Mouse (Mus musculus) lung, postnatal 36 days (tissue): ENCODE measurements around the gene Pcgf2.
"Not testable (repeated sequence)": the region's sequence is repeated elsewhere in the genome, so short reads cannot be mapped to it uniquely, and the experiment has no call there.

Source experiments
- DNase-seq: peaks from one replicate; pipeline ENCODE4 v3.0.0; 2022; ENCODE audit warnings: mixed read lengths

Gene Pcgf2

DNA sequence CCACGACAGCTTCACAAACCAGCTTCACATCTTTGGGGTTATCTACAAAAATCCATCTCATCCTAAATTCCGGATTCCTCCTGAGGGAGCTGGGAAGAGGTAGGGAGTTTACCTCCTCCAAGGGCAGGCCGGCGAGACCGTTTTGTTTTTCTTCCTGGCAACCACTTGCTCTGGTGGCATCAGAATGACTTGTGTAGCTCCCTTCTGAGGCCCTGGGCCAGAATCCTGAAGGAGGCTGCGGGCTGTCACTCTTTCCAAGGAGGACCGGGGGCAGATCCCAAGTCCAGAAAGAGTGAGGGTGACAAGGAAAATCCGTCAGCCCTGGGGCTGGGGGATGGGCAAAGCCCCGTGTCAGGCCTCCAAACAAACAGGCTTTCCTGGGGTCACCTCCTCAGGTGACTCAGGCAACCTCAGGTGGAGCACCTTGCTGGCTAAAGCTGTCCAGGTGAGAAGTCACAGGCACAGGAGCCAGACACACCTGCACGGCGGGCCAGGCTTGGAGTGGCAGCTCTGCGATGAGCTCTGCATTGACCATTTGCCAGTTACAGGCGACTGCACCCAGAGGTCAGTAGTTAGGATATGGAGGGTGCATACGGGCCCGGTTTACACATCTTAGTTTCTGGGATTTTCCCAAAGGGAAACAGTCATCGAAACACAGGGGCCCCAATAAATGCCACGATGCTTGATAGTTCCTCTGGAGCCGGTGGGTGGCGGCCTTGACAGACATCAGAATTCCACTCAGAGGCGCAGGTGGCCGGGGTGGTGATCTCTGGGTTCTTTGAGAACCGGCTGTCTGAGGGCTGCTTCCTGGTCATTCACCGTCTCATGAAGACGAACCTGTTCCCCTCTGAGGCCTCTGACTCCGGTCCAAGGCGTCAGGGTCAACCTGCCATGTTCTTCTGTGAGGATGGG lies 17.3 kb upstream of the Pcgf2 start:
- no peak for DNase-seq

DNA sequence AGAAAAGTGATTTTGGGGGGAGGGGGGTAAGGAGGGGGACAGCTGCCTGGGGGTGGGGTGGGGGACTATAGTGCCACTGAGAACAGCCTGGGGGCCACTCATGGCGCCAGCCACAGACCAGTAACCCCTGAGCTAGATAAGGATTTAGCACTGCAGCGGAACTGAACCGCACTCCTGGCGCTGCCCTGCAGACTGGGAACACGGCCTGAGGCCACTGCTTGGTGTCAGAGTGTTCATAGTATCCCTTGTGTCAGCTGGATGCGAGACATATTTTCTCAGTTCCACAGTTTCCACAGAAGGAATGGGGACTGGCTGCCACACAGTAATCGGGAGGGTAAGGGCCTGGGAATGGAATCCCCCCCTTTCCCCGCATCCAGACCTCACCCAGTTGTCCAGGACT lies 15.7 kb upstream of the Pcgf2 start:
- DNase-seq = no peak

DNA sequence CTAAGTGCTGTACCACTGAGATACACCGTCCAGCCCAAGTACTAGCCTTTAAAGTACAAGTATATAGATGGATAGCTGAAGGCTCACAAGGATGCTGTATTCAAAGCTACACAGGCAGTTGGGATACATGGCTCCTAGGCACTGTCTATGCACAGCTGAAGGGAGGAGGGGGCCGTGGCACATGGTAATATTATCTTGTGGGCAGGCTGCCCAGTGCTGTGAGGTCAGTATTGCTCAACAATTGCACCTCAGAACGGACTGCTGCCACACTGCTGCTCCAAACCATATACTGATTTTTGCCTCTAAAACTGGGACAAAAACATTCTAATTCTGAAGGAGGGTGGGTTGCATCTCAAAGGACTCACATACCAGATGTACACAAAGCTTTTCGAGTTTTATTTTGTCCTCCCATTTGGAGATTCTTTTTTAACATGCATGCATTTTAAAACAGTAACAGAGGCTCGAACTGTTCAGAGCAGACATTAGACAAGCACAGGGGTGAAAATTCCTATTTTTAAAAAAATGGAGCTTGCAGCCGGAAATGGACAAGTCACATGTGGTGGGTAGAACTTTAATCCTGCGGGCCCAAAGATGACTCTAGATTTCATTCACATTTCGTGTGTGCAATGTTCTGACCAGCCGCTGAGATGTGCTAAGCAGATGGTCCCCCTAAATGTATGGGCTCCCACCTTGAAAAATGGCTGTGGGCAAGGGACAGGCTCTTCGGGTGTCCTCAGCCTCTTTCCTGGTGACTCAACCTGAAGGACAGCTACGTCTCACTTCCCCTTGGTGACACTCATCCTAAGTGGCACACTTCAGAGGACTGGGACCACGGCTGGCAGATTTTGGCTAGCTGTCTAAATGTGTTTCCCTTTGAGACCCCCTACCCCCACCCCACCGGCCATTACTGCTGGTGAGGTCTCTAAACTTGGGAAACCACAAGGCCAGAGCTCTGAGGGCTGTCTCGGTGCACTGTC lies 14.8 kb upstream of the Pcgf2 start:
- peak; percentile 71 for DNase-seq

DNA sequence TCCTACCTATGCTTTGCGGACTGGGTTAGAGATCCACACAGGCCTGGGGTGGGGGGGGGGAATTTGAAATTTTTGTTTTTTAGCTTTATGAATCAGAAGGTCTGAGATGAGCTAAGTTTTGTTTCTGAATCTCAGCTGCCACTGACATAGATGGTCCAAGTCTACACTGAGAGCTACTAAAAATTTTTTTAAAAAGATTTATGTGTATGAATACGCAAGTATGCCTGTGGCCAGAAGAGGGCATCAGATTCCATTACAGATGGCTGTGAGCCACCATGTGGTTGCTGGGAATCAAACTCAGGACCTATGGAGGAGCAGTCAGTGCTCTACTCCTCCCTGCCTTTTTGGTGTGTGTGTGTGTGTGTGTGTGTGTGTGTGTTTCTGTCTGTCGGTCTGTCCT lies 14.1 kb upstream of the Pcgf2 start:
- no peak for DNase-seq

DNA sequence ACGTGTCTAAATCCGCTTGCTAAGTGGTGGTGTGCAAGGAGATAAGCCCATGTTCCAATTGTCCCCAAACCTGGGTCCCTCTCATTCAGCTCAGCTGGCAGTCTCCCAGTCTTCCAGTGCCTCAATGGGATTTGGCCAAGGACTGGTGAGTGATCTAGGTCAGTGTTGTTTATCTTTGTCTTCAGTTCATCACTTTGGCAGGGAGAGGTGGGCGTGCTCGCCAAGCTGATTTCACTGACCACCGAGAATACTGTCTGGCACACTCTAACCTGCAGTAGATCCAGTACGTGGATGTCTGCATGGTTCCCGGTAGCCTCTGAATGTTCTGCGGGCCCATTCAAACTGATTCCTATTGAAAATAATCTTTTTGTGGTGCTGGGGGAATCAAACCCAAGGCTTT lies 13.6 kb upstream of the Pcgf2 start:
- DNase-seq = no peak

DNA sequence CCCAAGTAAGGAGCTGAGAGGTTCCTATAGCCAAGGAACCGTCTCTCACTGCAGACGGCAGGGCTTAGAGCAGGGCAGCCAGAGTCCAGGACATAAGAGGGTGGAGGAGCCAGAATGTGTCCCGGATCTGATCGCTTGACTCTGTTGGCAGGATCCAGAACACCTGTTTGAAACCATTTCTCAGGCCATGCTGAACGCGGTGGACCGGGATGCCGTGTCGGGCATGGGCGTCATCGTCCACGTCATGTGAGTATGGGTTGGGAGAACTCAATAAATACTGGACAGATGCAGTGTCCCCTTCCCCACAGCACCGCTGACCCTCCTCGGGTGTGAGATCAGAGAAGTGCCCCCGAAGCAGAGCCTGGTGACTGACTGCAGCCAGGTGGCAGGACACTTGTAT lies 12.0 kb upstream of the Pcgf2 start:
- DNase-seq = no peak

DNA sequence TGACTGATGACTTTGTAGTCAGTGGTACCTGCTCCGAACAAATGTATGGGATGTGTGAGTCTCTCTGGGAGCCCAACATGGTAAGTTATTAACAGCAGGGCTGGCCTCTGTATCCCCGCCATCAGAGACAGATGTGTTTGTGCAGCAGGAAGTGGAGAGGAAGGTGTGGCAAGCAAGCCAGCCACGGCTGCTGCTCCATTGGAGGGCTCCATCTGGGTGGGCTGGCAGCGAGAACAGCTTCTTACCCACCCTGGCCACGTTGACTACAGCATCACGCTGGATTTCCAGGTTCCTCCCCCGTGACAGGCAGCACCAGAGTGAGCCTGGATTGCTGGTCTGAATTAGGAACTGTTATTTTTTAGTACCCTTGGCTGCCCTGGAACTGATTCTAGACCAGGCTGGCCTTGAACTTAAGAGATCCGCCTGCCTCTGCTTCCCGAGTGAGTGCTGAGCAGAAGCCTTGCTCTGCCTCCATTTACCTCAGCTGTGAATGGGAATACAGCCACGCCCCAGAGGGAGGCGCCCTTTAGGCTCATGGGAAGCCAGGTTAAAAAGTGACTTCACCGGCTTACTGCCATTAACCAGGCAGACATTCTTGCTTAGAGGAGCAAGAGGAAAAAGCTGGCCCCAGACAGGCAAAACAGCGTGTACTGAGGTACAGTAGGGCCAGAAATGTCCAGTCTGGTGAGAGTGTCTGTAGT lies 11.1 kb upstream of the Pcgf2 start:
- no peak for DNase-seq

DNA sequence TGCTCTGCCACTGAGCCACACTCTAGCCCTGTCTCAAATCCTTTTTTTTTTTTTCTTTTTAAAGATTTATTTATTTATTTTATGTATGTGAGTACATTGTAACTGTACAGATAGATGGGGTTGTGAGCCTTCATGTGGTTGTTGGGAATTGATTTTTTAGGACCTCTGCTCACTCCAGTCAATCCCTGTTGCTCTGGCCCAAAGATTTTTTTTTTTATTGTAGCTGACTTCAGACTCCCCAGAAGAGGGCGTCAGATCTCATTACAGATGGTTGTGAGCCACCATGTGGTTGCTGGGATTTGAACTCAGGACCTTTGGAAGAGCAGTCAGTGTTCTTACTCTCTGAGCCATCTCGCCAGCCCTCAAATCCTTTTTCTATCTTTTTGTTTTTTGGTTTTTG lies 9.8 kb upstream of the Pcgf2 start:
- not testable (repeated sequence) for DNase-seq

DNA sequence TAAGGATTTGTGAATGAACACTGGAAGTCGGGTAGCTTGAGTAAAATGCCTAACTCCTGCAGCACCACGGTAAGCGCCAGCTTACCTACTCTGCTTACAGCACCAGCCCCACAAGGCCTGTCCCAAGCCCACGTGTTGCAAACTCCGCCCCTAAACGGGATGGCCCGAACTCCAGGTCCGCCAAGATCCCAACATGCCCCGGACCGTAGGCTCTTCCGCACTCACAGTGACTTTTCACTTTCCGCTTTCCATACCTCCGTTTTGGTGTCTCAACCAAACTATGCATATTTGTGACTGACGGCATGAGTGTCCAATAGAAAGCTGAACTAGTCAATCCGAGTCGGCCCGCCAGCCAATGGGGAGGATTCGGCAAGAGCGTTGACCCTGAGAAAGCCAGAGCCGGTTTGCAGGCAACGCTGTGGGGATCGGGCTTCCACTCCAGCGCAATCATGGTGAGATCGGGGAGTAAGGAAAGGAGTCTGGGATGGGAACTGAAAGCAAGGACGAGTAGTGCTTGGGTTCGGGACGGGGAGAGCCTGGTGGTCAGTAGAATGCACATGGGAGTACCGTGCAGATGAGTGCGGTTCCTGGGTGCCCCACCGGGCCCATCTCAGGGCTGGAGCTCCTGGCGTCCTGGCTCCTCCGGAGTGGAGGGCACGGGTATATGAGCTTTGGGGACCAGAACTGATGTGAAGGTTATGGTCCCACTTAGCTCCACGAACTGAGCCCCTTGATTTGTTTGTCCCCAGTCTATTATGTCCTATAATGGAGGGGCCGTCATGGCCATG lies 2.9 kb upstream of the Pcgf2 start, which contains the start of gene Psmb3:
Gene Psmb3, plus strand, starts transcription at position 361 of the 788 bp plus-strand sequence.
- DNase-seq = peak; percentile 100

DNA sequence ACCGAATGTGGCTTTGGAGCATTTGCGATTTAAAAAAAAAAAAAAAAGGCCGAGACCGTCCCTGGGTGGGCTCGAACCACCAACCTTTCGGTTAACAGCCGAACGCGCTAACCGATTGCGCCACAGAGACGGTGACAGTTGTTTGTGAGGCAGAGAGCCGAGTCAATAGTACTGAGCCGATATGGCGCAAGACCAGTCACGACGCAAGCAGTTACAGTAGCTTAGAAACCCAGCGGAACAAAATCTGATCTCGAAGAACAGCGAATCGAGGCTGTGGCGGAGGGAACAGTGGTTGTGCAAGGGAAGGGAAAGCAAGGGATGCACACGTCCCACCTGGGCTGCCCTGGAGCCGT lies 2.1 kb upstream of the Pcgf2 start:
- DNase-seq = peak; percentile 94

DNA sequence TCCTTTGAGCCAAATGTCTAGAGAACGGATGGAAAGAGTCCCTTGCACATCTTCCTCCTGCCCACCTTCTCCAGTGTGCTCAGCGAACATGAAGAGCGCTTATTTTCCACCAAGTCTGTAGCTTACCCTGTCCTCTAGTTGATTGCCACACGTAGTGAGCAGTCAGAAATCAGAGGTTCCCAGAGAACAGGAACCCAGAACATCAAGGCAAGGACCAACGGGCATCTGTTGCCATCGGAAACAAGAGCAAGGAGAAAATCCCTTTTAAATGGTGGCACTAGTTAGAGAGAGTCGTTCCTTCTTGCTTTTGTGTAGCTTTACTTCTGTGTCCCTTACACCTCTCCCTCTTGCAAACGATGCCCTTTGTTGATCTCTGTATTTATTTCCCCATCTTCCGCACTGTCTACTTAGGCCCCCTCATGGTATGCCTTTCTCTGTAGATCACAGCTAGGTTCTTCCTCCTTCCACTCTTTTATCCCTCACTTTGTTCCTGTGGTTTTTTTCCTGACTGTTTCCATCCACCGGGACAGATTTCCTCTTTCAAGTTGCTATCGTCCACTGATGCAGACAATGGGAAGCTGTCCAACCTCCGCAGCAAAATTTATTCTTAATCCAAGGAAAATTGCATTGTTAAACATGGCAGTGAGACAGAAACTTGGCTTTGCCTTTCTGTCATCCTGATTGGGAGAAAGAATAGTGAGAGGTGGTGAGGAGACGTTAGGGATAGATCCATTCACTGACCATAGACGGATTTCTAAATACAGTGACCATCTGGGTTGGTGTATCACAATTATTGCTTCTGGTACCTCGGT lies 1.5 kb upstream of the Pcgf2 start:
- no peak for DNase-seq

DNA sequence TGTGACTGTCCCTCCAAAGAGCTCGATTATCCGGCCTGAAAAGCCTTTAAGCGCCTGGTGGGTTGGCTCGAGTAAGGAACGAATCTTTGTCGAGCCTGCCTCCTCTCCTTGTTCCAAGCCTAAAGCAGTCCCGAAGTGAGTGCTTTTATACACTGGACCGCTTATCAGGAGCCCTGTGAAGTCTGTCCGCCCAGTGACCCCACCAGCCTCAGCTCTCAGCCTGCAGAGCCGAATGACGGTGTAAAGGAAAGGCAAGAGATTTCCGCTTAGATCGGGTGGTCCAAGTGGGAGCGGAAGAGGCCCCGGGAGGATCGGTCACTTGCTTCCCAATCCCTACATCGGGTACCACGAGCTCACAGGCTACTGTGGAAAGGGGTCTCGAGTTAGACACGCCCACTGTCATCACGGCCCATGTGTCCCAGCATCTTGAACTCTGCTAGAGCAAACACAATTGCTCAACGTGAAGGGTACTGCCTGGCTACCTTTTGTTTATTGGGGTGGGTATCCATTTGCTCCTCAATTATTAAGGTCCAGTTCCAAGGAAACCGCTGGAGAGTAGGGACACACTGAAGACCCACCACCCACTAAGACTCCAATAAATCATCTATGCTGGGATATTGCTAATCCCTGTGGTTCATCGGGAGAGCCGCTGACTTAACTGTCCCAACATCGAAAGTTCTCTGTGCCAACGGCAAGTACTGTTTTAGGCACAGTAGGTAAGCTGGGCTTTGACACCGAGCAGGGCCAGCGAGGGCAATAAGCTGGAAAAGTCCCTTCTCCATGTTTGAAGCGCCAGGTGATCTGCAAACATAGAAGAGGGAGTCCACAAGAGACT lies 666 bp upstream of the Pcgf2 start:
- DNase-seq = peak; percentile 44

DNA sequence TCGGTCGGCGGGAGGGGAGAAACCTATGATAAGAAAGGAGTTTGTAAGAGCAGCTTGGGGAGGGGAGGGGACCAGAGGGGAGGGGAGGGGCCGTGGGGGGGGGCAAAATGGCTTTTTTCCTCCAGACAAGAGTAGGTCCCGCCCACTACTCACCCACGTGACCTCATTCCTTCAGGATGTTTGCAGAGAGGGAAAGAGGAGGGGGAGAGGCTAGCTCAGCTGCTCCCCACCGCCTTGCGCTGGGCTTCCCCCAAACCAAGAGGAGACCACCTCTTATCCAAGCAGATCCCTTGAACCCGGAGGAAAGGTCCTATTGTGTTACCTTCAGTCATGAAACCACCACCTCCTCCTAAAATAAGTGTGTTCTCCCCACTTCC lies 683 bp downstream of the Pcgf2 start:
- peak; percentile 98 for DNase-seq

DNA sequence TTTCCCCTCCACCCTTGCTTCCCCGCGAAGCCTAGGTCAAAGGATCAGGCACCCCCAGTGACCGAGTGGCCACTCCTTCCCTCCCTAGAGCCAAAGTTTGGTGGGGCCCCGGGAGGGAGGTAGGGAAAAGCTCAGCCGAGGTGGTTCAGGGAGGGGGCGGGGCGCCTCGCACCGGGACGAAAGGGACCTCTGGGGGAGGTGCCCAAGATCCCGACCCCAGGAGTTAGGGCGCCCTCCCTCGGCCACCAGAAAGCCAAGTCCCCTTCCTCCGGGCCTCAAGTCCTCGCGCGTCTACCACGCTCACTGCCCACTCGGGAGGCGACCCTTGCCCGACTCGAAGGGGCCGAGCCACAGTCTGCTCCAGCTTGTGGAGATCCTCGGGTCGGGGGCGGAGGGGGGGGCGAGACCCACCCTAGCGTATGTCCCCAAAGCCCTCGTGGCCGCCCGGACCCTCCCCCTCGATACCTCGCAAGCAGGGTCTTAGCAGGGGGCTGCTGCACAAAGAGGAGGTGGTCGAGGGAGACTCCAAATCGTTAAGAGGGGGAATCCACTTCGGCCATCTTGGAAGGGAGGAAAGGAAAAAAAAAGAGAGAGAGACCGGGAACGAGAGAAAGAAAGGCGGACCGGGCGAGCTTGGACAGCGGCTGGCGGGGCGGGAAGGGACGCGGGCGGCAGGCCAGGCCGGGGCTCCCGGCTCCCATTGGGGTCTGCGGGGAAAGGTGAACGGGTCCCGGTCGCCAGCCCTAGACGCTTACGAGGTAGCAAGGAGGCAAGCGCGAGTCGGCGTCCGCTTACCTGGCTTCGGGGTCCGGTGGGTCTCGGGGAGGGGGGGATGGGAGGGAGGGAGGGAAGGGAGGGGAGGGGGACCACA lies 1.3 kb downstream of the Pcgf2 start:
- DNase-seq = peak; percentile 80

DNA sequence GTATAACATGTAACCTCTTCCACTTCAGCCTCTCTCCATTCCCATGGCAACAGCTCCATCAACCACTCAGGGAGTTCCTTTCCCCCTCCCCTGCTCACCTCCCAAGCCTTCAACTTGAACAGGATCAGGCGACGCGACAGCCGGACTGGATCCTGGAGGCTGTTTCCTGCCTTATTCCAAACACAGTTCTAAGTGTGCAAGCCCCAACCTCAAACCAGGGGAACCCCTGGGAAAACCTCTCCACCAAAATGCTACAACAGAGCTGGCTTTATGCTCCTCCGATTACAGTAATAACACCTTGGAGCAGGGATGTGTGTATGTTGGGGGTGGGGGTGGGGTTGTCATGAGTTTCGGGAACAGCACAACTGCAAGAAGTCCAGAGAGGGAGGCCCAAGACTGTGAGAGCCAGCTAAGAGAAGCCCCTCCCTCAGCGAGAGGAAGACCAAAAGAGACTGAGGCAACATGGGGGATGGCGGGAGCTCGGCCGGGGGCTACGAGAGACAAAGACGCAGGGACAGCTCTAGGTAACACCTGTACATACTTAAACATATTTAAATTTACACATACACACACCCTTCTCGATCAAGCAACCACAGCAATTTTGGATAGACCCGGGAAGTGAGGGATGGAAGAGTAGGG lies 2.3 kb downstream of the Pcgf2 start:
- DNase-seq = no peak

DNA sequence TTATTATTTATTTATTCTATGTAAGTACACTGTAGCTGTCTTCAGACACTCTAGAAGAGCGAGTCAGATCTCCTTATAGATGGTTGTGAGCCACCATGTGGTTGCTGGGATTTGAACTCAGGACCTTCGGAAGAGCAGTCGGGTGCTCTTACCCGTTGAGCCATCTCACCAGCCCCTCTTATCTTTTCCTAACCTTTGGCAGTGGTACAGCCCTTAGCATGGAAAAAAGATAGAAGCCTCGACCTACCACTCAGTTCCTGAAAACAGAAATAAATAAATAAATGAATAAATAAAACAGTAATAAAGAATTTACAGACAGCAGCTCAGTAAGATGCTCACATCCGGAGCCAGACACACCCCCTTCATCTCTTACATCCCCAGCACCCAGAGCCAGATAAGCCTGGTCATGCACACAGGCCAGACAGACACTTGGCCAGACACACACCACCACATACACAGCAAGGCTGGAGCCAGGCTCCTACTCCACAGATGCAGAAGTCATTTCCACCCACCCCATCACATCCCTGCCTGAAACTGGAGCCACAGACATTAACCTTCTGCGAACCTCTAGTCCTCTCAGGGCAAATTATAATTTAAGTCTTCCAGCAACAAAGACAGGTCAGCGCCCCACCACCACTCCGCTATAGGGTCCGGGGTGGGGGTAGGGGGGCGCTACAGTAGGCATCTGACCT lies 3.0 kb downstream of the Pcgf2 start:
- DNase-seq = no peak

DNA sequence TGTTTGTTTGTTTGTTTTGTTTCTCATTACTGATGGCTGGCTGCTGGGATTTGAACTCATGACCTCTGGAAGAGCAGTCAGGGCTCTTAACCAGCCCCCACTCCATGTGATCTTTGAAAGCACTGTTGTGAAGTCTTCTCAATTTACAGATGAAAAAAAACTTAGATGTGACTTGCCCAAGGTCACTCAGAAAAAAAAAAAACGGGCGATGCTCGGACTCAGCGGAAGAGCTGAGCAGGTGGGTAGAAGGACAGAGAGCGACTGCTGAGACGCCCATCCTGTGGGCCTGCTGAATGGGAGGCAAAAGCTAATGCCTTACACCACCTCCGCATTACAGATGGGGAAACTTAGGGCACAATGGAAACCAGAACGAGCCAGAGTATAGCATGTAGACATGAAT lies 3.6 kb downstream of the Pcgf2 start:
- no peak for DNase-seq

DNA sequence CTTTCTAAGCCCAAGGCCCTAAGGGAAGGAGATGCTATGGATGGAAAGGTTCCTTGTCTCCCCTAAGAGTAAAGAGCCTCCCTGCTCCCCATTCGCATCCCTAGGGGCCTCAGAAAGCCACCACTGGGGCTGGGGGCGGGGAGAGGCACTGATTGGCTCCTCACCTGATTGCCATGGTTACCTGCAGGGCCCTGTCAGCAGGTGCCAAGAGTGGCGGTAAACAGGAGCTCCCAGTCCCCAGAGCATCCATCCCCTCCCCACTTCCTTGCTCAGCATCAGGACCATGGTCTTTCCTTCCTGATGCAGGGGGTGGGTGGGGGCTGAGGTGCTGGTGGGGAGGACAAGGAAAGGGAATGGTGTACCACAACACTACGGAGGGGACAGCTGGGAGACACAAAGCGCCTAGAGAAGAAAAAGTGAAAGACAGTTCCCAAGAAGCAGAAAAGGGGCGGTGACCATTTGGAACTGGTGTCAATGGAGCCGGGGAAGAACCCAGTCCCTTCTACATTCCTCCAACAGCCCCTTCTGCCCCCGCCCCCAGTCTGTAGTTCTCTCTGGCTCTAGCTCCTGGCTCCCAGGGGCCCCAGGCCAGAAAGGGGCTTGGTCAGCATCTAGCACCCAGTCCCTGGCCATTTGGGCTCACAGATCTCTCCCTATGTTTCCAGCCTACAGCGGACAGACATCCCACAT lies 4.4 kb downstream of the Pcgf2 start:
- DNase-seq = no peak
